Comparison of ENCODE assay signal across 9 mouse cellular contexts in genomic region chrX:75673586-75673919, GRCm38 (mm10).
DNase-seq lines count a peak whose midpoint lies in the region; ATAC-seq lines count a peak whose summit lies in the region.
"Had no signal": no experiment of that assay in that cellular context is flagged by ENCODE, and none has a peak within 500 bp of the region (broad histone marks: within the 10 kb centered on the region; RNA-seq: fewer than 3 reads in every experiment).

No protein-coding gene starts in this region.

- ATAC-seq in kidney, embryonic 14.5 days (ENCODE audit: low FRiP score, low TSS enrichment) = no peak
- ATAC-seq in forebrain, embryonic 16.5 days = no peak
- ATAC-seq in liver, embryonic 16.5 days (ENCODE audit: low read depth) = no peak
- ATAC-seq in activated CD4-positive, CD25-positive, alpha-beta regulatory T cell, adult 4 months = no peak

- peak overlapping the region; percentile 13; the same call in 1 of the 2 replicates for H3K4me3 ChIP-seq in kidney, embryonic 14.5 days (ENCODE audit: low read length)
- peak overlapping the region; percentile 3 for H3K4me3 ChIP-seq in forebrain, embryonic 16.5 days (replicated peaks; ENCODE audit: low read length)
- peak overlapping the region; percentile 21; the same call in 1 of the 2 replicates for H3K4me3 ChIP-seq in liver, embryonic 16.5 days (ENCODE audit: low read depth, low read length)

- peak overlapping the region; percentile 32 for H3K4me2 ChIP-seq in kidney, embryonic 14.5 days (replicated peaks; ENCODE audit: low read depth, low read length)
- H3K4me2 ChIP-seq in forebrain, embryonic 16.5 days (ENCODE audit: low read length) = peak overlapping the region; percentile 35
- H3K4me2 ChIP-seq in liver, embryonic 16.5 days (ENCODE audit: low read depth, low read length) = peak overlapping the region; percentile 18

- DNase-seq in kidney, postnatal 14 days = no peak
- peak; percentile 9 for DNase-seq in MN1 (ENCODE audit: low spot score)
- no peak for DNase-seq in natural killer cell, adult 2 months (ENCODE audit: low spot score in 2 of 2)
- no peak for DNase-seq in spleen, postnatal 4 days (ENCODE audit: low spot score in 2 of 2)

- no peaks in the 10 kb centered on the region for H3K4me1 ChIP-seq in kidney, embryonic 14.5 days (ENCODE audit: control insufficient read depth, insufficient read depth, low read length)
- no peaks in the 10 kb centered on the region for H3K4me1 ChIP-seq in forebrain, embryonic 16.5 days (replicated peaks; ENCODE audit: control insufficient read depth, insufficient read depth, low read length)
- H3K4me1 ChIP-seq in liver, embryonic 16.5 days (ENCODE audit: control insufficient read depth, low read depth, low read length) = no peaks in the 10 kb centered on the region

- H3K27me3 ChIP-seq in kidney, embryonic 14.5 days (ENCODE audit: control insufficient read depth, insufficient read depth, low read length) = no peaks in the 10 kb centered on the region
- H3K27me3 ChIP-seq in forebrain, embryonic 16.5 days (replicated peaks; ENCODE audit: control insufficient read depth, insufficient read depth, low read length) = no peaks in the 10 kb centered on the region
- H3K27me3 ChIP-seq in liver, embryonic 16.5 days (ENCODE audit: control insufficient read depth, insufficient read depth, low read depth, low read length) = no peaks in the 10 kb centered on the region

- H3K27ac ChIP-seq in kidney, embryonic 14.5 days (ENCODE audit: low read depth, low read length) = no peak overlapping the region
- no peak overlapping the region for H3K27ac ChIP-seq in forebrain, embryonic 16.5 days (ENCODE audit: low read length)
- H3K27ac ChIP-seq in liver, embryonic 16.5 days (ENCODE audit: low read length) = no peak overlapping the region
- H3K27ac ChIP-seq: macrophage had no signal

- 50% methylated on average over 13 of the region's 13 CpGs for WGBS in kidney, embryonic 14.5 days
- WGBS in forebrain, embryonic 16.5 days = 42% methylated on average over 11 of the region's 13 CpGs
- WGBS in liver, embryonic 16.5 days (ENCODE audit: insufficient replicate concordance) = 51% methylated on average over 13 of the region's 13 CpGs

- peak overlapping the region; percentile 34; the same call in 1 of the 2 replicates for H3K9ac ChIP-seq in kidney, embryonic 14.5 days (ENCODE audit: low read depth, low read length)
- peak overlapping the region; percentile 6 for H3K9ac ChIP-seq in forebrain, embryonic 16.5 days (replicated peaks; ENCODE audit: low read depth, low read length)
- no peak overlapping the region for H3K9ac ChIP-seq in liver, embryonic 16.5 days (ENCODE audit: low read depth, low read length)

- H3K36me3 ChIP-seq in kidney, embryonic 14.5 days (ENCODE audit: control insufficient read depth, insufficient read depth, low read length) = no peaks in the 10 kb centered on the region
- H3K36me3 ChIP-seq in forebrain, embryonic 16.5 days (ENCODE audit: control insufficient read depth, insufficient read depth) = no peaks in the 10 kb centered on the region
- H3K36me3 ChIP-seq in liver, embryonic 16.5 days (ENCODE audit: control insufficient read depth, insufficient read depth) = no peaks in the 10 kb centered on the region

- H3K9me3 ChIP-seq in kidney, embryonic 14.5 days (ENCODE audit: control insufficient read depth, low read length) = no peaks in the 10 kb centered on the region
- peaks cover 5% of the 10 kb centered on the region; the same call in 1 of the 2 replicates for H3K9me3 ChIP-seq in forebrain, embryonic 16.5 days (ENCODE audit: control insufficient read depth, low read length)
- H3K9me3 ChIP-seq in liver, embryonic 16.5 days (replicated peaks; ENCODE audit: control insufficient read depth, low read length) = no peaks in the 10 kb centered on the region
